Mouse (Mus musculus) stomach, postnatal 0 days (tissue): ENCODE results near the gene Ttll3. TPM values are rescaled to one million over a fixed set of nuclear protein-coding genes. Genes with fewer than 3 reads are reported as not detected.

Experiments
- ATAC-seq: fragments of 200-750 bp; cut with Nextera tagmentation; 2 replicates; pipeline ENCODE4 v1.8.0; 2017; ENCODE audit not compliant: low FRiP score, low TSS enrichment
- DNase-seq: peaks from one replicate; pipeline ENCODE4 v3.0.0-alpha.2; 2016; ENCODE audit warnings: low spot score
- H3K27ac ChIP-seq: fragments of 300-500 bp; sonication (generic); replicated peaks from 2 replicates; pipeline ENCODE4 v1.5.1; 2014; ENCODE audit warnings: mild to moderate bottlenecking, control low read depth
- H3K27me3 ChIP-seq: fragments of 300-500 bp; sonication (generic); 2 replicates; pipeline ENCODE4 v1.6.1; 2014; ENCODE audit warnings: low read length; ENCODE audit not compliant: control insufficient read depth, insufficient read depth
- H3K36me3 ChIP-seq: fragments of 300-500 bp; sonication (generic); 2 replicates; pipeline ENCODE4 v1.6.1; 2014; ENCODE audit warnings: low read length, mixed read lengths; ENCODE audit not compliant: control insufficient read depth, insufficient read depth
- H3K4me1 ChIP-seq: fragments of 300-500 bp; sonication (generic); replicated peaks from 2 replicates; pipeline ENCODE4 v1.6.1; 2014; ENCODE audit warnings: antibody characterized with exemption; ENCODE audit not compliant: control insufficient read depth, insufficient read depth
- H3K4me2 ChIP-seq: fragments of 300-500 bp; sonication (generic); replicated peaks from 2 replicates; pipeline ENCODE4 v1.6.1; 2014; ENCODE audit warnings: low read depth, mild to moderate bottlenecking, control low read depth, moderate library complexity
- H3K4me3 ChIP-seq: fragments of 300-500 bp; sonication (generic); 2 replicates; pipeline ENCODE4 v1.5.1; 2014; ENCODE audit warnings: low read depth, low read length, control low read depth
- H3K9ac ChIP-seq: fragments of 300-500 bp; sonication (generic); 2 replicates; pipeline ENCODE4 v1.6.1; 2014; ENCODE audit warnings: mild to moderate bottlenecking, low read length, control low read depth, mixed read lengths
- H3K9me3 ChIP-seq: fragments of 300-500 bp; sonication (generic); 2 replicates; pipeline ENCODE4 v1.6.1; 2016; ENCODE audit warnings: low read length; ENCODE audit not compliant: control insufficient read depth
- CTCF ChIP-seq: IDR thresholded peaks from 2 replicates; pipeline ENCODE4 v1.5.1; 2016; ENCODE audit warnings: antibody characterized with exemption, low read depth, mild to moderate bottlenecking, moderate library complexity
- EP300 ChIP-seq: optimal IDR thresholded peaks from 2 replicates; pipeline ENCODE3; 2016; ENCODE audit warnings: antibody characterized with exemption
- WGBS: fragments of 180-500 bp; shearing (Covaris S2); extraction: QIAGEN DNeasy Blood & Tissue Kit; methylation state at CpG from one replicate; pipeline ENCODE4 v1.1.7; 2014; 5-methylcytosine and 5-hydroxymethylcytosine counted together
- polyA plus RNA-seq: library from polyadenylated mRNA; unstranded; fragments of >200 nt; fragmentation: Nextera tagmentation; extraction: Ambion mirVana; gene quantifications from 2 replicates; pipeline ENCODE4 v1.2.1, GENCODE M21; 2015

Ttll3 gene
- polyA plus RNA-seq, 1 experiment from 2014 or later, result 1.2 TPM

- H3K4me1 ChIP-seq, result peaks cover 2% of the 10 kb centered on the region; the same call in 1 of the 2 replicates
- H3K9ac ChIP-seq, result 0 out of 2 replicates have a peak overlapping the region, but pooled peaks have one; percentile 98
- no peaks in the 10 kb centered on the region for H3K27me3 ChIP-seq
- H3K36me3 ChIP-seq, result peaks cover 22% of the 10 kb centered on the region
- H3K27ac ChIP-seq, result no peak overlapping the region
- peak overlapping the region; percentile 82 for H3K4me2 ChIP-seq
- no peak for DNase-seq
- TF ChIP-seq CTCF (no peak), EP300 (no peak)
- ATAC-seq, result no peak
- peak overlapping the region; percentile 98 for H3K4me3 ChIP-seq
- 63% methylated on average over 6 of the region's 6 CpGs for WGBS
- no peaks in the 10 kb centered on the region for H3K9me3 ChIP-seq
Measured at GRCm38 (mm10) chr6:113379246-113379645, 9.8 kb upstream of the Ttll3 start.

- no peak overlapping the region for H3K4me3 ChIP-seq
- no peaks in the 10 kb centered on the region for H3K9me3 ChIP-seq
- DNase-seq (no peak), ATAC-seq (no peak)
- H3K4me1 ChIP-seq, result peaks cover 2% of the 10 kb centered on the region; the same call in 1 of the 2 replicates
- H3K9ac ChIP-seq, result no peak overlapping the region
- 93% methylated on average over 11 of the region's 11 CpGs for WGBS
- no peaks in the 10 kb centered on the region for H3K27me3 ChIP-seq
- no peak for TF ChIP-seq EP300
- TF ChIP-seq CTCF, result peak; percentile 31; the same call in 1 of the 2 replicates
- H3K4me2 ChIP-seq, result no peak overlapping the region
- H3K36me3 ChIP-seq, result peaks cover 23% of the 10 kb centered on the region
- H3K27ac ChIP-seq, result no peak overlapping the region
Measured at GRCm38 (mm10) chr6:113380480-113380879, 8.6 kb upstream of the Ttll3 start.

DNA sequence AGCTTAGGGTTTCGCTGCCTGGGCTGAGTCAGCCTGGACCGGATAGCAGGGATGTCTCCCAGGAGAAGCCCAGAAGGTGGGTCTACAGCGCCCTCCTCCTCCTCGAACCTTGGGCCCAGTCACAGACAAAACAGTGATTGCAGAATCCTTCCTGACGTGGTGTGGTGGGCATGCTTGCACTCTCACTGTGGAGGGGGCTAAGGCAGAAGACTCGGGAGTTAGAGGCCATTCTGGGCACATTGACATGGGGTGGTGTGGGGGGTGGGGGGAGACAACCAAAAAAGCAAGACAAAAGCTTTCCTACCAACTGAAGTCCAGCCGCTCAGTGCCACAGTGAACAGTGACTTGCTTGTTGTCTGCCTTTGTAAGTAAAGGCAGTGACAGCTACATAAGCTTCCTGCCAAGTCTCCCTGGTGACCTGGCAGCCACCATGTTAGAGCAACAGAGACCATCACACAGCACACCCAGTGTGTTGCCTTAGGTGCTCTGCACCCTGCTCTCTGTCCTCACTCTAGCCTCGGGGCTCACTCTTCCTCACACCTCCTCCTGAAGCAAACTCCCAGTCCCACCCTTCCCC, 4.6 kb upstream of the Ttll3 start:
- Histone ChIP-seq H3K4me3 (no peak overlapping the region), H3K4me2 (no peak overlapping the region), H3K27me3 (no peaks in the 10 kb centered on the region), H3K4me1 (no peaks in the 10 kb centered on the region), H3K36me3 (peaks cover 45% of the 10 kb centered on the region), H3K9me3 (no peaks in the 10 kb centered on the region), H3K9ac (no peak overlapping the region), H3K27ac (no peak overlapping the region)
- DNase-seq (no peak), ATAC-seq (no peak)
- TF ChIP-seq EP300 (no peak), CTCF (no peak)
- WGBS, result 95% methylated on average over 8 of the region's 8 CpGs

DNA sequence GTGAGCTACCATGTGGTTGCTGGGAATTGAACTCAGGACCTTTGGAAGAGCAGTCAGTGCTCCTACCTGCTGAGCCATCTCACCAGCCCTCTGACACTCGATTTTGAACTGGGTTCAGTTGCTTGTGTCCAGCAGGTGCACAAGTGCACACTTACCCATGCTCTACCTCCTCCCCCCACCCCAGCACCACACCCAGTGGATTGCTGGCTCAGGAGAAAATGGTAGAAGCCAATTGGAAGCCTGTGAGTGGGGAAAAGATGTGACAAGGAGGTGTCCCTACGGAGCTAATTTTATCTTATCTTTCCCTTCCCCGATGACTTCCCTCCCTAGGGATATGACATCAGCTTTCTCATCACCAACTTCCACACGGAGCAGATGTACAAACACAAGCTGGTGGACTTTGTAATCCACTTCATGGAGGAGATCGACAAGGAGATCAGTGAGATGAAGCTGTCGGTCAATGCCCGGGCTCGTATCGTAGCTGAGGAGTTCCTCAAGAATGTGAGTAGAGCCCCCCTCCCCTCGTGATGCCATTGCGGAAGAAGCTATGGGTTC, 3.8 kb upstream of the Ttll3 start:
- H3K9ac ChIP-seq, result no peak overlapping the region
- WGBS, result 71% methylated on average over 11 of the region's 11 CpGs
- H3K36me3 ChIP-seq, result peaks cover 49% of the 10 kb centered on the region
- no peak for ATAC-seq
- TF ChIP-seq EP300 (no peak), CTCF (no peak)
- H3K27ac ChIP-seq, result 0 out of 2 replicates have a peak overlapping the region, but pooled peaks have one; percentile 18
- H3K27me3 ChIP-seq, result no peaks in the 10 kb centered on the region
- H3K4me3 ChIP-seq, result no peak overlapping the region
- no peaks in the 10 kb centered on the region for H3K9me3 ChIP-seq
- H3K4me2 ChIP-seq, result no peak overlapping the region
- H3K4me1 ChIP-seq, result no peaks in the 10 kb centered on the region
- DNase-seq, result no peak

DNA sequence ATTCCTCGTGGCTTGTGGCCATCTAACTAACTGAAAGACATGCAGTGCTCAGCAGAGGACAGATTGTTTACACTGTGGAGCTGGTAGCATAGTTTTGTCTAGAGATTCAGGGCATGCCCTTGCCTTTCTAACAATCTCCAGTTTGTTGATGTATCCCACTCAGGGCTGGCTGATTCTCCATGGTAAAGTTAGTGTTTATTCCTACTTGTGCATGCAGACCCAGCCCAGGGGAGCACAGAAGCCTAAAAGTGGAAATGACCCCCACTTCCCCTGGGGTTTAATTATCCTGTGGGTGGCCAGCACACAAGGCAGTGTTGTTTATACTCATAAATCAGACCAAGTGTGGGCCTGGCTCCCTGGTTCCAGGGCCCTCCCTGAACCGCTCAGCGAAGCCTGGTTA, 3.0 kb upstream of the Ttll3 start:
- DNase-seq, result no peak
- WGBS, result 47% methylated on average over 3 of the region's 3 CpGs
- no peak for TF ChIP-seq EP300
- TF ChIP-seq CTCF, result no peak

GRCm38 (mm10) chr6:113390715-113391114, 1.7 kb downstream of the Ttll3 start:
- H3K27ac ChIP-seq, result no peak overlapping the region
- no peak for ATAC-seq
- TF ChIP-seq CTCF (no peak), EP300 (no peak)
- no peak overlapping the region for H3K4me2 ChIP-seq
- peaks cover 26% of the 10 kb centered on the region for H3K36me3 ChIP-seq
- no peaks in the 10 kb centered on the region for H3K27me3 ChIP-seq
- H3K4me3 ChIP-seq, result no peak overlapping the region
- H3K9ac ChIP-seq, result no peak overlapping the region
- peaks cover 3% of the 10 kb centered on the region; the same call in 1 of the 2 replicates for H3K4me1 ChIP-seq
- no peaks in the 10 kb centered on the region for H3K9me3 ChIP-seq
- DNase-seq, result no peak
- 79% methylated on average over 3 of the region's 3 CpGs for WGBS

More for the DNA sequence above, 3.0 kb upstream of the Ttll3 start:
- no peak overlapping the region for H3K4me2 ChIP-seq
- no peak for ATAC-seq
- no peaks in the 10 kb centered on the region for H3K9me3 ChIP-seq
- H3K4me1 ChIP-seq, result no peaks in the 10 kb centered on the region
- no peak overlapping the region for H3K27ac ChIP-seq
- H3K27me3 ChIP-seq, result no peaks in the 10 kb centered on the region
- peaks cover 46% of the 10 kb centered on the region for H3K36me3 ChIP-seq
- no peak overlapping the region for H3K9ac ChIP-seq
- no peak overlapping the region for H3K4me3 ChIP-seq
